Comparison of ENCODE assay signal across 15 mouse cellular contexts in the genomic region with DNA sequence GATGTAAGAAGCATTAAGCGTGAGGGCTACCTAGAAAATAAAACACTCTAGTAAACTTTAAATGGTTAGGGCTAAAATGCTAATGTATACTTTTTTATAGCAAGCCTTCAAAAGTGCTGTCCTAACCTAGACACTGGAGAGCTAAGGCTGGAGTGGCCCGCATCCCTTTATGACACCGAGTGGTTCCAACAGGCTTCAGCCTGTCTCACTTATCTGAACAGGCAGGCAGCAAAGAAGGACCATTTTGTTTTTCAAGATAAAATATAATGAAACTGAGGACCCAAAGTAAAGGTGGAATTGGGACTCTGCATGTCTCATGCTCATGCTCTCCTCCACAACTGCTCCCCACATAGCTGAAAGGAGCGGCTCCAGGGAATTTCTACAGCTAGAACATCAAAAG.
"Had no signal": no experiment of that assay in that cellular context is flagged by ENCODE, and none has a peak within 500 bp of the region (broad histone marks: within the 10 kb centered on the region; RNA-seq: fewer than 3 reads in every experiment).

No protein-coding gene starts in this region.

- H3K4me3 ChIP-seq: layer of hippocampus, adult 2 months; limb, embryonic 13.5 days; midbrain, embryonic 10.5 days; myocyte; neural tube, embryonic 15.5 days had no signal

- H3K4me1 ChIP-seq: limb, embryonic 13.5 days; midbrain, embryonic 10.5 days; neural tube, embryonic 15.5 days had no signal

- H3K27me3 ChIP-seq: limb, embryonic 13.5 days; neural tube, embryonic 15.5 days had no signal

- H3K9me3 ChIP-seq: limb, embryonic 13.5 days; midbrain, embryonic 10.5 days; neural tube, embryonic 15.5 days had no signal

- H3K27ac ChIP-seq: kidney, postnatal 0 days; layer of hippocampus, adult 2 months; limb, embryonic 13.5 days; midbrain, embryonic 10.5 days; neural tube, embryonic 15.5 days; stomach, postnatal 0 days had no signal

- H3K9ac ChIP-seq: limb, embryonic 13.5 days; neural tube, embryonic 15.5 days had no signal

- H3K4me2 ChIP-seq: limb, embryonic 13.5 days; neural tube, embryonic 15.5 days had no signal

- DNase-seq: kidney, adult 9 months; kidney, postnatal 4 days; left cerebral cortex, postnatal 4 days; lung, adult 18-20 months; midbrain, embryonic 14.5 days; right cerebral cortex, adult 18-20 months; right cerebral cortex, postnatal 25 days; thymus, postnatal 4 days had no signal
